Mouse (Mus musculus) testis, adult 2 months (tissue): ENCODE data around the gene Zc3h7b. TPM values are rescaled to one million over a fixed set of nuclear protein-coding genes. Genes with fewer than 3 reads are reported as not detected.
A peak's percentile ranks its signal among the peaks of the same experiment; 100 is the strongest.

Experiments
- H3K27ac ChIP-seq: fragments of 200-500 bp; 2 replicates; pipeline ENCODE4 v1.5.1; 2012; ENCODE audit warnings: low read depth, low read length; ENCODE audit not compliant: control insufficient read depth, insufficient read depth
- H3K27me3 ChIP-seq: fragments of 200-500 bp; 2 replicates; pipeline ENCODE4 v1.6.1; 2012; ENCODE audit warnings: mild to moderate bottlenecking, low read length, moderate library complexity; ENCODE audit not compliant: control insufficient read depth, insufficient read depth
- H3K36me3 ChIP-seq: fragments of 200-500 bp; 2 replicates; pipeline ENCODE4 v1.6.1; 2012; ENCODE audit warnings: mild to moderate bottlenecking, low read length; ENCODE audit not compliant: control insufficient read depth, insufficient read depth
- H3K4me1 ChIP-seq: fragments of 200-500 bp; 2 replicates; pipeline ENCODE4 v1.6.1; 2012; ENCODE audit warnings: low read length; ENCODE audit not compliant: control insufficient read depth, insufficient read depth
- H3K4me3 ChIP-seq: fragments of 200-500 bp; 2 replicates; pipeline ENCODE4 v1.5.1; 2012; ENCODE audit warnings: low read depth, mild to moderate bottlenecking, low read length, moderate library complexity, mixed read lengths; ENCODE audit not compliant: control insufficient read depth
- CTCF ChIP-seq: fragments of 200-500 bp; IDR thresholded peaks from 2 replicates; pipeline ENCODE4 v1.5.1; 2012; ENCODE audit warnings: low read depth, mild to moderate bottlenecking, inconsistent platforms, low read length, moderate library complexity; ENCODE audit not compliant: control insufficient read depth, insufficient read depth, insufficient replicate concordance
- POLR2A ChIP-seq: fragments of 200-500 bp; IDR thresholded peaks from 2 replicates; pipeline ENCODE4 v1.6.1; 2012; ENCODE audit warnings: low read depth, mild to moderate bottlenecking, inconsistent platforms, low read length, moderate library complexity; ENCODE audit not compliant: control insufficient read depth
- polyA plus RNA-seq: library from polyadenylated mRNA; depleted of rRNA; stranded (reverse); fragments of >200 nt; gene quantifications from 2 replicates; pipeline ENCODE4 v1.2.3, GENCODE M21; 2012

Gene Zc3h7b
- polyA plus RNA-seq, 1 experiment = 26.3 TPM

DNA sequence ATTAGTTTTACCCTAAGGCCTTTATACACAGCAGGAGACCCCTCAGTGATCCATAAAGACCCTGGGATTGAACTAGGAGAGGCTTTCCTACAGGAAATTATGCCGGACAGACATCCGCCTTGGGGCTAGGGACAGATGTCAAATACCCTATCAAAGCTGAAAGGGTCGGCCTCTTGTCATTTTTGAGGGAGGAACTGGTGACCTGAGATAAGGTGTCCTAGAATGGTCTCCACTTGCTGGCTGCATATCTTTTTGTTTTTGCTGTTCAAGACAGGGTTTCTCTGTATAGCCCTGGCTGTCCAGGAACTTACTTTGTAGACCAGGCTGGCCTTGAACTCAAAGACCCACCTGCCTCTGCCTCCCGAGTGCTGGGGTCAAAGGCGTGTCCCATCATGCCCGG lies 19.7 kb downstream of the Zc3h7b start:
- Histone ChIP-seq H3K4me3 (no peak overlapping the region), H3K36me3 (no peaks in the 10 kb centered on the region), H3K4me1 (no peaks in the 10 kb centered on the region), H3K27ac (no peak overlapping the region), H3K27me3 (no peaks in the 10 kb centered on the region)
- TF ChIP-seq POLR2A (no peak), CTCF (no peak)

DNA sequence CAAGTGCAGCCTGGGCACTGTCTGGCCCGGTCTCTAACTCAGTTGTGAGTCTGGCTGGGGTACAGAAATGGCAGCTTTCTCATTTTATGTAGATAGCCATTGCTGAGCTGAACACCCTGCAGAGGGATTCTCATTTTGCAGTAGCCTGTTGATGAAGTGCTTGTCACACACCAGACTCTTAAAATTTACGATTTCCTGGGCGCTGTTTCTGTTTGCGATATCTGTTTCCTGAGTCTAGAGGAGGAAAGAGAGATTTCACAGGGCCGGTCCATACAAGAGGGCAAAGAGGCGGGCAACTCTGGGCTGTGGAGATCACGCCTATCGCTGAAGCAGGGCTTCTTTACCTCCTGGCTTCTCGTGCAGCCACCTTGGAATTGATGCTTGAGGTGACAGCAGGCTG lies 20.8 kb downstream of the Zc3h7b start:
- Histone ChIP-seq H3K27me3 (no peaks in the 10 kb centered on the region), H3K36me3 (no peaks in the 10 kb centered on the region), H3K27ac (no peak overlapping the region), H3K4me3 (no peak overlapping the region), H3K4me1 (no peaks in the 10 kb centered on the region)
- TF ChIP-seq POLR2A (no peak), CTCF (no peak)

DNA sequence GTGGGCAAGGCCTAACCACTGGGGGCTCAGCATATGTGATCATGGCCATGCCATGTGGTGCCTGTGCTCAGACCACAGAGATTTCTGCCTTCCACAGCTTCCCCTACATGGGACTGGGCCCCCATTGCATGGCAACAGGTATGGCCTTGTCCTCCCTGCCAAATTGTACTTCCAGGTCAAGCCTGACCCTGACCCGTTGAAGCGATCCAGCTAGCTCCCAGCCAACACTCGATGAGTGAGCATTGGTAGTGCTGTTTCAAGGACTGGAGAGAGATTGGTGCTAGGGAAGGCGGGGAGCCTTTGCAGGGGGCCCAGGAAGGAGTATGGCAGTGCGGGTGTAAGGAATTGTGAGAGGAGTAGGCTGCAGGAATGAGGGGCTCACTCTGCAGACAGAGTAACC lies 21.6 kb downstream of the Zc3h7b start:
- TF ChIP-seq CTCF (no peak), POLR2A (no peak)
- no peaks in the 10 kb centered on the region for H3K36me3 ChIP-seq
- no peaks in the 10 kb centered on the region; the same call in 1 of the 2 replicates for H3K4me1 ChIP-seq
- no peaks in the 10 kb centered on the region for H3K27me3 ChIP-seq
- H3K27ac ChIP-seq = no peak overlapping the region
- no peak overlapping the region for H3K4me3 ChIP-seq

DNA sequence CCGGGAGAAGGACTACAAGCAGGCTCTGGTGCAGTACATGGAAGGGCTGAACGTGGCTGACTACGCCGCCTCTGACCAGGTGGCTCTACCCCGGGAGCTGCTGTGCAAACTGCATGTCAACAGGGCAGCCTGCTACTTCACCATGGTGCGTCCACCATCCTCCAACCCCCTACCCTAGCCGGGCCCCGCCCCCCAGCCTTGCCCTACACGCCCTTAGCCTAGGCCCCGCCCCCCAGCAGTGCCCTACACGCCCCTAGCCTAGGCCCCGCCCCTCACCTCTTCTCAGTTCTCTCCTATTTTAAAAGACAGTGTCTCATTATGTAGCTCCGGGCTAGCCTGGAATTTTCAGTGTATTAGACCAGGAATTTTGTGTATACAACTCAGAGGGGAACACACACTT lies 24.2 kb downstream of the Zc3h7b start:
- no peak overlapping the region for H3K27ac ChIP-seq
- no peak overlapping the region for H3K4me3 ChIP-seq
- no peaks in the 10 kb centered on the region for H3K36me3 ChIP-seq
- no peaks in the 10 kb centered on the region; the same call in 1 of the 2 replicates for H3K4me1 ChIP-seq
- TF ChIP-seq POLR2A = no peak
- TF ChIP-seq CTCF = no peak
- H3K27me3 ChIP-seq = no peaks in the 10 kb centered on the region

GRCm38 (mm10) chr15:81772431-81773120 lies 27.7 kb downstream of the Zc3h7b start:
- Histone ChIP-seq H3K4me3 (peak overlapping the region; percentile 5), H3K27me3 (no peaks in the 10 kb centered on the region), H3K36me3 (no peaks in the 10 kb centered on the region), H3K27ac (peak overlapping the region; percentile 51), H3K4me1 (no peaks in the 10 kb centered on the region; the same call in 1 of the 2 replicates)
- TF ChIP-seq CTCF = no peak
- no peak for TF ChIP-seq POLR2A

DNA sequence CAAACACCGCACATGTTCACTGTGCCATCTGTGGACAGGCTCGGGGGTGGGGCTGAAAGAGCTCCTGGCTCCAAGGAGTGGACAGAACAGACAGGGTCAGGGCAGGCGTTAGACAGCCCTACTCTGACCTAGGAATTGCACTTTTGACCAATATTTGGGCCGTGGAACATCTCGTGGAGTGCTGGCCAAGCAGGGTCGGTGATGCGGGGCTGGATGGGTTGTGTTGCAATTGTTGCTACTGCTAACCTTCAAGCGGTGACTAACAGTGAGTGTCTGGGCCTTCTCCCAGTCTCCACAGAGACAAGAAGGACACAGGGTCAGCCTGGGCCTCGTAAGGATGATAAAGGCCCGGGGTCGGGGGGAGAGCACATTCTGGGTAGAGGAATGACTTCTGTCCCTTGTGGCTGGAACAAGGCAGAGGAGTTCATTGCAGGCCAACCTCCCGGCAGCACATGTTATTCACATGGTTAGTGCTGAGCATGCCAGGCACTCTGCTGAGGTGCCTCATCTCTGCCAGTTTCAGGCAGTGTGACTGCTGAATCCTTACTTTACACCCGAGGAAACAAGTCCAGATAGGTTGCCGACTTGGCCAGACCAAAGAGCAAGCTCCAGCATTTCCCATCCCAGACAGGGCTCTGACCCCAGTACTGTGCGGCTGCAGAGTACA lies 29.8 kb downstream of the Zc3h7b start:
- TF ChIP-seq CTCF (no peak), POLR2A (peak; percentile 28; the same call in 1 of the 2 replicates)
- H3K36me3 ChIP-seq = no peaks in the 10 kb centered on the region
- no peaks in the 10 kb centered on the region; the same call in 1 of the 2 replicates for H3K4me1 ChIP-seq
- H3K27me3 ChIP-seq = no peaks in the 10 kb centered on the region
- H3K27ac ChIP-seq = peak overlapping the region; percentile 29
- no peak overlapping the region for H3K4me3 ChIP-seq

DNA sequence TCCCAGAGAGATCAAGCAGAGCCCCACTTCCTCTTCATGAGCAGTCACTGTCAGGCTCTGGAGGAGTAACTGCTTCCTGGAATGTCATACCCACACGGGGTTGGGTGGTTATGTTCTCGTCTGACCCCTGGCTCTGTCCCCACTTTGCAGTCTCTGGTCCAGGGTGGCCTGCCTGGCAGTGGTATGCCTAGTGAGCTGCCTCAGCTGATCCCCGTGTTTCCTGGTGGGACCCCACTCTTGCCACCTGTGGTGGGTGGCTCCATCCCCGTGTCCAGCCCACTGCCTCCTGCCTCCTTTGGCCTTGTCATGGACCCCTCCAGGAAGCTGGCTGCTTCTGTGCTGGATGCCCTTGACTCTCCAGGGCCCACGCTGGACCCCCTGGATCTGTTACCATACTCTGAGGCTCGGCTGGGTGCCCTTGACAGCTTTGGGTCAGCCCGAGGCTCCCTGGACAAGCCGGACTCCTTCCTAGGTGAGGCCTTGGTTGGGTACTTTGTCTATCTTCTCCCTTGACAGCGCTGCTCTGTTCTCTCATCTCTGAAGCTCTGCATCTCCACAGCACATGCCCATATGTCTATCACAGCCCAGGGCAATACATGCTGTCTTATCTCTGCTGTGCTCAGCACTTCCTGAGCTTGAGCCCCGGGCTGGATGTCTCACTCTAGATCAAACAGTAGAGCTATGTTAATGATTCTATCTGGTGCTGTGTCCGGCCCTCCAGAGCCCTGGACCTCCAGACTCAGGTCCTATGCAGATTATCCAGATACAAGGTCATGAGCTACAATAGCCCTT lies 32.0 kb downstream of the Zc3h7b start:
- Histone ChIP-seq H3K4me3 (no peak overlapping the region), H3K4me1 (no peaks in the 10 kb centered on the region; the same call in 1 of the 2 replicates), H3K27me3 (no peaks in the 10 kb centered on the region), H3K27ac (no peak overlapping the region), H3K36me3 (no peaks in the 10 kb centered on the region)
- no peak for TF ChIP-seq POLR2A
- no peak for TF ChIP-seq CTCF
